Mouse (Mus musculus) layer of hippocampus, adult 9-10 months (tissue): ENCODE results near the gene Zfp989.
"Not testable (repeated sequence)": the region's sequence is repeated elsewhere in the genome, so short reads cannot be mapped to it uniquely, and the experiment has no call there.

ENCODE experiments used
- DNase-seq: peaks from one replicate; pipeline ENCODE4 v3.0.0; 2022; ENCODE audit warnings: low spot score

The Zfp989 gene

DNA sequence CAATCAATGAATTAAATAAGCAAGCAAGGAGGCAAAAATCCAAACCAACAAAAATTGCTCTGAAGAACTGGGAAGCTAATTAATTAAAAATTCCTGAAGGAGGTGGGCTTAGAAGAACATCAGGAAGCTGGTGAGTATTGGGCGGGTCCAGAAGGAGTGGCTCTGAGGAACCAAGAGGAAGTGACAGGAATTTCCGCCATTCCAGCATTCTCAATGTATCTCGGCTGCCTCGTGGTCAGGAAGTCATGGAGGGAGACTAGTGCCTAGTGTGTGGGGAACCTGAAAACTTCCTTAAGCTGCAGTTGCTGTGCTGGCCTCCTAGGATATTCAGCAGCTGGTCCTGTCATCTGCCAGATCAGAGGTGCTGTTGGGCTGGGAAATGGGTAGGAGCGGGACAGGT is at the start of gene Zfp989:
Gene Zfp989 (plus strand): TSS at position 220 of the 400 bp plus-strand sequence.
- not testable (repeated sequence) for DNase-seq

DNA sequence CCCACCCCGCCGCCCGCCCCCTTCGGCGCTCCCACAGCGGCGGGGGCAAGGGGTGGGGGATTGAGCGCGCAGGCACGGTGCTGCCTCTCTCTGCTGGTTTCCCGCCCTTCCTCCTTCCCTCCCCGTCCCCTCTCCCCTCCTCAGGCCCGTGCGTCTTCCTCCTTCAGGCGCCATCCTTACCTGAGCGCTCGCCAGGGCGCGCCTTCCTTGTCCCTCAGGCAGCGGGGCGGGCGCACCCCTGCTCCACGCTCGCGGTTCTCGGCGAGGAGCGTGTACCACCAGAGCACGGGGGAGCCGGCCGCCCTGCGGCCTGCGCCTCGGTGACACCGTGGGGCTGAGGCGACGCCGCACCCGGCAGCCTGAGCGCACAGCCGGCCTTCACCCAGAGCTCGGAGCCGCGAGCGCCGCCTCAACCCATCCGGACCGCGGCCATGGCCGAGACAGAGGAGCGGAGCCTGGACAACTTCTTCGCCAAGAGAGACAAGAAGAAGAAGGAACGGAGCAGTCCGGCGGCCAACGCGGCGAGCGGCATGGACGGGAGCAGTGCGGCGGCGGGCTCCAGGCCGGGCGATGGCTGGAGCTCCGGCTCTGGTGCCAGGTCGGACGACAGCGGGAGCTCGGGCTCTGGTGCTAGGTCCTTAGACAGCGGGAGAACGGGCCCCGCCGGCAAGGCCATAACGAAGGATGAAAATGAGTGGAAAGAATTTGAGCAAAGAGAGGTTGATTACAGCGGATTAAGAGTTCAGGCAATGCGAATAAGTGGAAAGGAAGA is 39.3 kb upstream of the Zfp989 start:
- no peak for DNase-seq

DNA sequence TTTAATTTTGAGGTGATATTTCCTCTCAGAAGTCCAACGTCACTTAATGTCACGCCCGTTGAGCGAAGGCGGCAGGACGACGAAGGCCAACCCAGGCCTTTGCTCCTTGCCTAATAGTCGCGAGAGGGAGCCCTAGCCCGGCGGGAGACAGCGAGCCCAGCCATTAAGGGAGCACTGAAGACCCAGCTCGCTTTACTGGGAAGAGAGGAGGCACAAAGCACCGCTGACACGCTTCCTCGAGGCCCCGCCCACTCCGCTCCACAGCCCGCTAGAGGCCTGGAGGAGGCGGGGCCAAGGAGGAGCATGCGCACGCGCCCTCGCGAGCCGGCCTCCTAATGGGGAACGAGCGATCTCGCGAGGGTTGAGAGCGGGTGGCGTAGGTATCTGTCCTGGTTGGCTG is 30.1 kb upstream of the Zfp989 start:
- DNase-seq = not testable (repeated sequence)

DNA sequence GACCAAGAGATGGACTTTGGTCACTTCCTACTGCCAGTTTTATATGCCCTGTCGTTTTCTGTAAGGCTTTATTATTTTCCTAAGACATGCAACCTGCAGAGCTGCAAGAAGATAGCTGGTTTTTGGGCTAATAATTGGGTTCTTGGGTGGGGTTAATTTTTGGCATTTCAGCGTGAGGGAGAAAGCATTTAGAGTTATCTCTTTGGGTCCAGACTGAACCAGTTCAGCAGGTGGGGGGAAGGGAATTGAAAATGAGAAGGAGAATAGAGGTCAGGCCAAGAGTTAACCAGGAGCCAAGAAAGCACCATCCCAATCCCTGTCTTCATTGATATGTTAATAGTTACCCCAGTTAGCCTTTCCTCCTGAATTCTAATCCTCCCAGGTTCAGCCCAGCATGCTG is 4.8 kb downstream of the Zfp989 start:
- DNase-seq = not testable (repeated sequence)

DNA sequence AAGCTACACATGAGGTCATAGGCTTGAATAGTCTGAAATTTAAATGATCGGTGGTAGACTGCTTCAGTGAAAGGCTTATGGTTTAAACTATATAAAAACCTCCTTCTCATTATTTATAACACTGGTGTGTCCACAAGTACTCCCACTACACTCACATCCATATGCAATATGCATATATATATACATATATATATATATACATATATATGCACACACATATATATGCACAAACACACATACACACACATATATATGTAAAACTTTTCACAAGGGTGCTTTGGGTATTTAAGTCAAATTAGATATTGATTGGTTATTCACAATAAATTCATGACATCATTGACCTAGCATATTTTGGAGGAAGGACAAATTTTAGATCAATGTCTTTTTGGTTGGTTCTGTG is 46.6 kb downstream of the Zfp989 start:
- not testable (repeated sequence) for DNase-seq

DNA sequence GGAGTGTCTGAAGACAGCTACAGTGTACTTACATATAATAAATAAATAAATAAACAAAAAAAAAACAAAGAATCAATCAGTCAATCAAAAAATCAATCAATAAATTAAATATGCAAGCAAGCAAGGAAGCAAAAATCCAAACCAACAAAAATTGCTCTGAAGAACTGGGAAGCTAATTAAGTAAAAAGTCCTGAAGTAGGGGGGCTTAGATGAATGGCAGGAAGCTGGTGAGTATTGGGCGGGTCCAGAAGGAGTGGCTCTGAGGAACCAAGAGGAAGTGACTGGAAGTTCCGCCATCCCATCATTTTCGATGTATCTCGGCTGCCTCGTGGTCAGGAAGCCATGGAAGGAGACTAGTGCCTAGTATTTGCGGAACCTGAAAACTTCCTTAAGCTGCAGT is 49.8 kb downstream of the Zfp989 start, which contains the start of gene Rex2:
Gene Rex2 (plus strand): TSS at position 301 of the 400 bp plus-strand sequence.
- DNase-seq = not testable (repeated sequence)

DNA sequence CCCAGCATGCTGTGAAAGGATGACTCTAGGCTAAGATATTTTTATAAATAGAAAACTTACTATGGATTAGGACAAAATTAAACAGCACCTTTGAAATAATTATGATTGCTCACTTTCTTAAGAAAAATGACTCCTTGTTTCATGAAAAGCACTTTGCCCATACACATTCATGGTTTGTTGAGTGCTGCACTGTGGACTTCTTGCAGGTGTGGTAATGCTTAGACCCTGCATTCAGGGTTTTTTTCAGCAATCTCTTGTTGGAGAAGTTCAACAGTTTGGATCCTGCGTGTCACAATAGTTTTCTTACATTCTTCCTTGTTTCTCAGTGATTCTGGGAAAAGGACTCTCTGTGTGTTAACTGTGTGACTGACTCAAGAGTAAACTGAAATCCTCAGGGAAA is 54.6 kb downstream of the Zfp989 start:
- DNase-seq = not testable (repeated sequence)

DNA sequence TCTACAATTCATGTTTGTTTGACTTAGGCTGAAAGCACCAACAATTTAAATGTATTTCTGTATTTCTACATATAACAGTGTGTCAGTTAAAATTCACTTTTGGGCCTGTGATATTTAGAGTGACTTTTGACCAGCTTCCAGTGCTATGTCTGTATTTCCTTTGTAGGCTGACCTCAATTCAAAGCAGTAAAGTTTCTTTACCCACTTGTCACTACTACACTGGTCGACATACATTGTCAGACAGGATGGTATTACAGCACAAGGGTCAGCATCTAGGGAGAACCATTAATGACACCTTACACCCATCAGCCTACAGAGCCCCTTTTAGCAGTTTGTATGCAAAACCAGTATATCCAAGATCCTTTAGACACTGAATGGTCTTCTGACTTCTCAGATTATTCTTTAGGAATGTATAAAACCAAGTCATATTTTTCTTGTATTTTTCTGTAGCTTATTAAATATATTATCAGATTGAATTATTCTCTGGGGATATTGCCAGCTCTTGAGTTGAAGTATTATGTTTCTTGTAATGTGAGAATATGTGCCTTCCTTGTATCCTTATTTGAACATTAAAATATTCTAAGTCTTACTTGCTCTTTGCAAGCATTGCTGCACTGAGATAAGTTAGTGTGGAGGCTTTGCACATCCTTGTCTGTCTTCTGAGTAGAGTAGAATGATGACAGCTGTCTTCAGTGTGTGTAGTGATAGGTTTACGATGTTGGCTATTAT is 59.7 kb downstream of the Zfp989 start:
- not testable (repeated sequence) for DNase-seq
